Mouse (Mus musculus) left cerebral cortex, adult 9 months (tissue): Measurements from ENCODE around the gene Plekhm2.

Experiments used
- DNase-seq, 2 experiments: peaks; one replicate each; pipeline ENCODE4 v3.0.0; 2022; ENCODE audit warnings: low spot score in 2 of 2

The Plekhm2 gene

GRCm38 (mm10) chr4:141605861-141606260, 58.8 kb downstream of the Plekhm2 start, which contains the start of gene Fblim1:
TSS of gene Fblim1 (minus strand) at chr4:141606096.
- peak in 1 of 2 experiments; percentile 35 for DNase-seq

GRCm38 (mm10) chr4:141605421-141605820, 59.3 kb downstream of the Plekhm2 start:
- DNase-seq, result no peak

- DNase-seq, result no peak
These were observed 60.2 kb downstream of the Plekhm2 start for GRCm38 (mm10) chr4:141604493-141604892.

GRCm38 (mm10) chr4:141603921-141604320, 60.8 kb downstream of the Plekhm2 start:
- DNase-seq, result no peak

GRCm38 (mm10) chr4:141602523-141603223, 62.0 kb downstream of the Plekhm2 start:
- no peak for DNase-seq

- no peak for DNase-seq
These were observed 63.4 kb downstream of the Plekhm2 start for GRCm38 (mm10) chr4:141601148-141601862.

GRCm38 (mm10) chr4:141600364-141600763, 64.3 kb downstream of the Plekhm2 start:
- no peak for DNase-seq

GRCm38 (mm10) chr4:141599251-141600141, 65.2 kb downstream of the Plekhm2 start:
- DNase-seq, result no peak

GRCm38 (mm10) chr4:141598894-141599250, 65.8 kb downstream of the Plekhm2 start:
- DNase-seq, result no peak

- no peak for DNase-seq
These were observed 66.4 kb downstream of the Plekhm2 start for GRCm38 (mm10) chr4:141598199-141598893.

GRCm38 (mm10) chr4:141596700-141597328, 67.9 kb downstream of the Plekhm2 start:
- DNase-seq, result no peak

GRCm38 (mm10) chr4:141595605-141596268, 69.0 kb downstream of the Plekhm2 start:
- DNase-seq, result no peak

- DNase-seq, result no peak
These were observed 69.6 kb downstream of the Plekhm2 start for GRCm38 (mm10) chr4:141595138-141595537.

- no peak for DNase-seq
These were observed 73.2 kb downstream of the Plekhm2 start for GRCm38 (mm10) chr4:141591547-141591946.

GRCm38 (mm10) chr4:141583919-141584318, 80.8 kb downstream of the Plekhm2 start:
- DNase-seq, result no peak

- DNase-seq, result no peak
These were observed 83.6 kb downstream of the Plekhm2 start for GRCm38 (mm10) chr4:141581051-141581450.

GRCm38 (mm10) chr4:141578833-141579232, 85.9 kb downstream of the Plekhm2 start:
- no peak for DNase-seq

- DNase-seq, result no peak
These were observed 87.8 kb downstream of the Plekhm2 start for GRCm38 (mm10) chr4:141576877-141577276.

GRCm38 (mm10) chr4:141576404-141576803, 88.3 kb downstream of the Plekhm2 start:
- DNase-seq, result no peak
